Mouse (Mus musculus) thymus, postnatal 25 days (tissue): ENCODE measurements at regions not wholly inside any gene's neighbourhood (a gene's known extent, or its start where the extent isn't known, plus 50 kb on each side); places are given as distances from the start of the nearest gene placed in this dataset.

Source experiments
- DNase-seq: peaks from one replicate; pipeline ENCODE4 v3.0.0; 2022

DNA sequence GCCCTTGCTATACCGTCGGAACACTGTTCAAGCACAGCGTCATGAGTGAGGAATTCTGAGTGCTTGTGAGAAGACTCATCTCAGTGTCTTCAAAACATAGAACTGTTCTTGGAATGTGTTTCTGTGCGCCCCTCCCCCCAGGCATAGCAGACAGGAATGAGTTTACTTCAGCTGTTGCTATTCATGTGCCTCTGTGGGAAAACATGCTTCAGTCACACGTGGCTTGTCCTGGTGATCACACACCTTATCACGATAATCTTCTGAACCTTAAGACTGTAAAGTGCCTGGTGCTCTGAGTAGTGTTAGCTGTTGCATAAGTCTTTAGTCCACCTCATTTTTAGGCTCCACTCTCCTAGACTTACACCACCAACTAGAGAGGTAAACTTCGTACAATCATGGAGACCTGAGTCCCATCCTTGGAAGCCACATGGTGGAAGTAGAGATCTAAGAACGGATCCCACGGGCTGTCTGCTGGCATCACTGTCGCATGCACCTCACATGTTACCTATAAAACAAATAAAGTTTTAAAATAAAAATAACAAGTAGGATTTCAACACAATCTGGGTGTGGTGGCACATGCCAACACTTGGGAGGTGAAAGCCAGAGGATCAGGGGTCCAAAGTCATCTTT is 1143.8 kb downstream of the 4930447A16Rik start:
- DNase-seq: no peak

DNA sequence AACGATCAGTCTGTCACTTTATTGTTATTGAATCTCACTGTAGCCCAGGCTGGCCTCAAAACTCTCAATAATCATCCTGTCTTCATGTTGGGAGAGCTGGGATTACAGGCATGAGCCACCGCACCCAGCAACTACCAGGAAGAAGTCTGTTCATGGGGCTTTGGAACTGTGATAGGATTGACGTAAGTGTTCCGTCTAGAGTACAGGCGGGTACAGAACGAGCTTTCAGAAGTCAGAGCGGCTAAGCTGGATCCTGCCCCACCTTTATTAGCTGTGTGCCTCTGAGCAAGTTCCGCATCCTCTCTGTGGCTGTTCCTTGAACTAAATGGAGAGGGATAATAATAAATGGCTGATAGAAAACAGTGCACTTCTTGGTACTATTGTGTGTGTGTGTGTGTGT is 1144.8 kb downstream of the 4930447A16Rik start:
- DNase-seq: no peak

DNA sequence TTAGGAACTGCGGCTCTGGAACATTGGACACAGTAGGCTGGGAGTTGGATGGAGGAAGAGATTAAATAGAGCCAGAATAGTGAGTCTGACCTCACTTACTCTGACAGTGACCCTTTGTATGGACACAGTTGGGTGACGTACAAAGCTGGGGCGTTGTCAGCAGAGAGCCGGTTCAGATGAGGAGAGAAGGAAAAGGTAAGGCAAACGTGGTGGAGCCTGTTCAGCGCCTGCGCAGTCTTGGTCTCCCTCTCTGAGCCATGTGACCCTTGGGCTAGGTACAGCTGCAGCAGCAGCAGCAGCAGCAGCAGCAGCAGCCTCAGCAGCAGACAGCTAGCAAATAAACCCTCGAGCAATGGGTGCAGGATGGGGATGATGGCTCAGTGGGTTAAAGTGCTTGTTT is 1145.4 kb downstream of the 4930447A16Rik start:
- no peak for DNase-seq

DNA sequence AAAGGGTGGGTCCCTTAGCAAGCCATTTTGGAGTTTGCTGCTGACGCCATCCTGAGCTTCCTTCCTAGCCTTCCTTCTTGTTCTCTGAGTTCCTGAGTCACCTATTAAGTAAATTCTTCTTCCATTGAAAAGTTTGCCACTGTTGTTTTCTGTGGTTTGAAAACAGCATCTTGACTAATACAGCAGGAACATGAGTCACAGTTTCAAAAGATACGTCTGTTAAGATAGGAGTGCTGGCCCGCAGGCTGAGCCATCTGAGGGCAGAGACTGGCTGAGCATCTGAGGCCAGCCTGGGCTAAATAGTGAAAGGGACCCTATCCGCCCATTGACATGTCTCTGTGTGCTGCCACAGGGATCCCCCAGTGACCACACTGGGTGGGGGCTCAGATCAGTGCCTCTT is 1147.3 kb downstream of the 4930447A16Rik start:
- DNase-seq: no peak

DNA sequence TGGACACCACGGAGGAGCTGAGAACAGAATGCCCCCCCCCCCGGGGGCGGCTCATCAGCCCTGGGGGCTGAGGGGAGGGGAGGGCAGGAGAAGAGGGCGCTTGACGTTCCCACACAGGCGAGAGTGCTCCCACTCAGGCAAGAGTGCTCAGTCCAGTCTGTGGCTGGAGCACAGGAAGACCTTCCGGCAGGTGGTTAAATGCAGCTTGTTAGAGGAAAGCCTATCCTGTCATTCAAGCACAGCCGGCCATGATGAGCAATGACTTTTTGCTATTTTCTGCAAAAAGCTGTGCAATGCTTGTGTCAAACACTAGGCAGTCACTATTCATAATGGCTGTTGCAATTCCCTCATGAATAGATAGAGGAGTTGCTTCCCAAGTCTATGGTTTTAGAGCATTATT is 1149.1 kb downstream of the 4930447A16Rik start:
- no peak for DNase-seq

DNA sequence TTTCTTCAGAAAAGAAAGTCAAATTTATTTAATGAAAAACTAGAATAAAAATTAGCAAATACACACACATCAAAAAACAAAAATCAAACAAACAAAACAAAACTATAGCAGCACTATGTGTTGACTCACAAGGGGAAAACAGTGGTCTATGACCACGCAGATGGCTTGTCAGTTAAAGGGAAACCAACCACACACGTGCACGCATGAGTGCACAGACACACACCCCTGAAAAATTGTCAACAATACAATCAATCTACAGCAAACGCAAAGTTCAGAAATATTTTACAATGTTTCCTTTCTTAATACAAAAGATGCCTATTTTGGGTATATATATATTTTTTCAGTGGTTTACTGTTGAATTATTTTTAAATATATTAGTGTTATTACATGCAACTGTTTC is 1149.9 kb downstream of the 4930447A16Rik start:
- no peak for DNase-seq

DNA sequence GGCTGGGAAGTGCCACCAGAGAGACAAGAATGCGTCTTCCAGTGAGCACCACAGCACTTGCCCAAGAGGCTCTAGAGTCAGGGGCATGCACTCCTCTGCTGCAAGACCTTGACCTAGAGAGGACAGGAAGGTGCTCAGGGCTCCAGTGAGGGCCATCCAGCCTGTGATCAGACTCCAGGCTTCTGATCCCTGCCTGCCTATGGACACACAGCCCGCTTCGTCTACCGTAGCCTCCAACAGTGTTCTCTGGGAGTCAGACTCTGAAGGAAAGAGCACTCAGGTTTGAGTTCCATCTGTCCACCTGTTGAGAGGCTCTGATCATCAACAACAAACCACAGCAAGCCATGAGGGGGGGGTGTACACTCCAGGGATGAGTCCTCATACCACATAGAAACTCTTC is 1152.3 kb downstream of the 4930447A16Rik start:
- no peak for DNase-seq

DNA sequence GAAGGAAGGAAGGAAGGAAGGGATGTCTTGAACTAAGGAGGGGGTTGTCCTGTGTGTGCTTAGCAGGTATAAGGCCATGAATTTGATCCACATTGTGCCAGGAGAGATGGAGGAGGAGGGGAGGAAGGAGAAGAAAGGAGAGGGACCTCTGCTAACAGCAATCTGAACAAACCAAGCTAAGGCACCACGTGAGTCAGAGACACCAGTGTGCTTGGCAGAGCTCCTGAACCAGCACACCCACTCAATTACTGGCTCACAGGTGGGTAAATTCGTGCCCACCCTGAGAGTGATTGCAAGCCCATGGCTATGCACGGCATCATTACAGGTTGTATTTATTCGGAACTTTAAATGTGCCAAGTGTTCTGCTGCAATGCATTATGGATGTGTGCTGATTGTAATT is 1154.1 kb downstream of the 4930447A16Rik start:
- DNase-seq: no peak

DNA sequence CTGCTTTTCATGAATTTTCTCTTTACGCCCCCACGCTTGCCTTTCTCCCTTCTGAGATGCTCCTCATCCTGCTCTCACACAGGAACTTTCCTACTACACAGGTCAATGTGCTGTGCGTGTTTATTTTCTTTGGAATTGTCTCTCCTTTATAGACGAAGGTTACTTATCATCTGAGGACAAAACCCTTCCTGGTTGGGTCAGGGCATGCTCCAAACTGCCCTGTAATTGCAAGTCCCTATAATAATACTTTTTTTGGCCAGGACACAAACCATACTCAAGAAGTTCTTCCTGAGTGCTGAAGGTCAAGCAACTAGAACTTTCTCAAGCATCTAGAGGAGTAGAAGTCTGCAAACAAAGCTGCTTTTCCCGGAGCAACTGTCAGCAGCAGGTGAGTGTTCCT is 1158.1 kb downstream of the 4930447A16Rik start:
- no peak for DNase-seq

DNA sequence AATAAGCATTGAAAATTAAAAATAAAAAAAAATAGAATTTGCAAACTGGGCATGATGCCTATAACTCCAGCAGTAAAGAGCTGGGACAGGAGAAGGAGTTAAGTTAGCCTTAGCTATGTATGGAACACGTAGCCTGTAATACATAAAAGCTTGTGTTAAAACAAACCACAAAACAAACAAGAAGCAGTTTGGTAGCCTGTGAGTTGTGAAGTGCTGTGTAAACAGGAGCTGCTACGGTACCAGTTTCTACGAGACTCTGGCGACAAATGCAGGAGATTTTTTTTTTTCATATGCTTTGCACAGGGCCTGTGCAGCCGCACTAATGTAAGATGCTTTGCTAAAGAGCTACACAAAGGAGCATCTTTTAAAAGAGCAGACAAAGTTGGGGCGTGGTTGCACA is 1159.1 kb downstream of the 4930447A16Rik start:
- DNase-seq: no peak

DNA sequence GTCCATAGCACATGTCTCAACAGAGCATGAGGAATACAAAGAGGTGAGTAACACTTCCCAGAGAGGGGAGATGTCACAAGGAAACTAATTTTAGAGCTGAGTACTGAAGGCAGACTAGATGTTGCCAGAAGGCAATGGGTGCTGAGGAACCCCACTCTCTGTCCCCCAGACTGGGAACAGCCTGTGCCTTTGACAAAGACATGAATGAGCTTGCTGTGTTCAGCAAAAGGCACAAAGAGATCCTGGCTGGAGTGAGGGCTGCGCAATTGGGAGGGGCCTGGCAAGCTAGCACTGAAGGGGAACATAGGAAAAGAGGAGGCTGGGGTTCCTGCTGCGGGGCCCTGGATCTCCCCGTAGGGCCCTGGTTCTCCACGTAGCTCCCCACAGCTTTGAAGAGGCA is 1160.3 kb downstream of the 4930447A16Rik start:
- DNase-seq: no peak

DNA sequence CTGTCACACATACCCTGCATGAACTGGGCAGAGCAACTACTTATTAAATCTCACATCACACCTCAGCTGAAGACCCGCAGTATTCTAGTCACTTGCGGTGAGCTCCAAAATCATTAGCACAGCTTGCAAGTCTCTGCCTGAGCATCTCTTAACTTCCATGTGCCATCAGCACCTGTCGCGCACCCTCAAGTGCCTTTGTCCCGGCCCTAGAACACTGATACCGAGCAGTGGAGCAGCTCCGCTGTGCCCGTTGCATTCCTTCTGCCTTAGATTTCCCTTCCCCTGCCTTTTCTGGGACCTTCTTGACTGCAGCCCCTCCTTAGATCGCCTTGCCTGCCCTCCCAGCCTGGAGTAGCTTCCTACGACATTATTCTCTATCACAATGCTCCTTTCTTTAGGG is 1161.2 kb downstream of the 4930447A16Rik start:
- no peak for DNase-seq

DNA sequence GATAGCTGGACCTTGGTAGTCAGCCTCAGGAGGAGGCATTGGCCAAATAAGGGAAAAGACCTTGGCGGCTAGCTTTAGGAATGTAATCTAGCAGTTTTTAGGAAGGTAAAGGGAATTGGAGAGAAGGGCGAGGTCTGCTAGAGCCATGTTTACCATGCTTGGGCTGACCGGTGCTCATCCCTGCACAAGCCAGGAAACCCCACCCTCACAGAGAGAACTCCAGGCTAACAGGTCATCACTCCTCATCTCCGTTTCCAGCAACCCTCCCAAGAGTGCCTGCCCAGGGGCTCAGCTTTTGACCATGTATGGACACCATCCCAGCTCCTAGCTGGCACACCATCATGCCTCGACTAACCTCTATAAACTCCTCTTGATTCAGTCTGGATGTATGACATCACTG is 1162.9 kb downstream of the 4930447A16Rik start:
- no peak for DNase-seq

DNA sequence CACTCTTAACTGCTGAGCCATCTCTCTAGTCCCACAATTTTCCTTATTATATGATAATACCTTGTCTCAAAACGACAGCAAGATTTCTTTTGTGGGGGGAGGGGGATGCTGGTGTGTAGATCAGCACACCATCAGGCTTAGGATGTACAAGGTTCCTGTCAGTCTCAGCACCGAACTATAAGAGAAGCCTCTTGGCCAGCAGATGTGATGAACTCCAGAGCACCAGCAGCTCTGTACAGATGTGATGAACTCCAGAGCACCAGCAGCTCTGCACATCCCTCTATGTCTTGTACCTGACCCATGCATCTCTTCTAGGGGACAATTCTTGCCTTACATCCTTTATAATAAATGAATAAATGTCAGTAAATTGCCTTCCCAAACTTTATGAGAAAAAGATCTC is 1163.7 kb downstream of the 4930447A16Rik start:
- no peak for DNase-seq

DNA sequence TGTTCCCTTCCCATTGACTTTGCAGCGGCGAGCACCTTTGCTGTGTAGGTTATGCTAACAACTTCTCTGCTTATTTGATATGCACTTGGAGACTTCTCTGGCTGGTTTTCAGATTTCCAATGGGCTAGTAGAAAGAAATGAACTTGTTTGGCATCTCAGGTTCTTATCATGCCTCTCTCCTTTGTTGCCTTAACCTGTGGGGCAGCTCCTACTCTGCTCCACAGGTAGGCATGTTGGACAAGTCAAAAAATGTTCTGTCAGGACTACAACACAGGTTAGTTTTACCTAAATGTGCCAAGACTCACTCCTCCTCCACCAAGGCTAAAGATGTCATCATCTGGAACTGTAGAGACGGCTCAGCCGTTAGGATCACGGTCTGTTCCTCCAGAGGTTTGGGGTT is 1164.3 kb downstream of the 4930447A16Rik start:
- no peak for DNase-seq

DNA sequence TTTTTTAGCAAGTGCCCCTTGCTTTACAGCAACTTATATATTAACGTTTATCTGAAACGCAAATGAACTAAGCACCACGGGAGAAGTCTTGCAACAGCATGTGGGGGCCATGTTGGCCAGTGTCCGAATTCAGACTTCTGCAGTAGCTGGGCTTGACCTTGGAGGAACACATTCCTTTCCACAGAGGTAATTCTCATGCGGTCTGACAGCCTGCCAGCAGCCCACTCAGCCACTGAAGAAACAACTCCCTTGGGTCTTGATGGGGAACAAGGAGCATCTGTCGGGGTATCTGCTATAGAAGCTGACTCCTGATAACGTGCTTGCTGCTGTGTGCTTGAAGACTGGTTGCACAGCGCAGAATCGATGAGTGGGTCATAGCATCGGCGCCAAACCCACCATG is 1168.7 kb downstream of the 4930447A16Rik start:
- DNase-seq: no peak

DNA sequence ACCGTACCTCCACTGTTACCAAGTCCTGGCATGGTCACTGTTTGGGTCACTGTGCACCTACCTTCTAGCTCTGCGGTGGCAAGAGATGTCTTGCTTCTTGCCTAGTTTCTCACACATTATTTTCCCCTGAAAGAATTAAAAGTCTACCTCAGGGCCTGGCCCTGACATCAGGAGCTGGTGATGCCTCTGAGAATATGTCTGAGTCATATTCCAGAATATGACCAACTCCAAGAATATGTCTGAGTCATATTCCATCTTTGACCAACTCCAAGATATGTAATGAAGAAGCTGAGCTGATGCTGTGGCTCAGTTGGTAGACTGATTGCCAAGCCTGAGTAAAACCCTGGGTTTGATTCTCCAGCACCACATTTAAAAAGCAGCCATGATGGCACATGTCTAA is 1169.4 kb downstream of the 4930447A16Rik start:
- no peak for DNase-seq

DNA sequence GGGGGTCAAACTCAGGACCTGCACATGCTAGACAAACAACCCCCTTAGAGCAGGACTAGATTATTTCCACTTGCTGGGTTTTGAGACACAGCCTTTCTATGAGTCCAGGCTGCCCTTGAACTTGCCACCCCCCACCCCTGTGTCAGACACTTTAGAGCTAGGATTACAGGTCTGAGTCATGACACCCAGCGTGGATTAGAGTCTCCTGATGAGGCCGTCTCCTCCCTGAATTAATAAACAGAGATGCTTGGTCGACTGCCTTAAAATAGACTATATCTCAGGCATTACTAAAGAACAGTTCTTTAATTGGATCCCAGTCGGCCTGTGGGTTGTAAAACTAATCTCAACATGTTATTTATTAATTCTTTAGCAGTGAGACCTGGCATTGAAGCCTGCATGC is 1170.5 kb downstream of the 4930447A16Rik start:
- no peak for DNase-seq

DNA sequence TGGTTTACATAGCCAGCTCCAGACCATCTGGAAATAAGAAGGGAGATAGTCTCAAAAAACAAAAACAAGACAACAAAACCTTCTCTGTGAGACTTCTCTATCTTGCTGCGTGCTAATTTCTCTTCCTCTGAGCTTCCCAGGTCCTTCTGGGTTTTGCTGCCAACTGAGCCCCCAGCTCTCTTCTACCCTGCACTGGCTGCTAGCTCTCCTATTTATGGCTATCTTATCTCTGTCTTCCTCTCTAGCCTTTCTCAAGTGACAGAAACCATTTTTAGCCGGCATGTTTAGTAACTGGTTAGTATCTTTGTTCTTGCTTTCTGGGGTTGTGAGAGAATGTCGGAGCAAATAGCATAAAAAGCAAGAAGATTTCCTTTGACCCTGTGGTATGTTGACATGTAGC is 1172.1 kb downstream of the 4930447A16Rik start:
- DNase-seq: no peak

DNA sequence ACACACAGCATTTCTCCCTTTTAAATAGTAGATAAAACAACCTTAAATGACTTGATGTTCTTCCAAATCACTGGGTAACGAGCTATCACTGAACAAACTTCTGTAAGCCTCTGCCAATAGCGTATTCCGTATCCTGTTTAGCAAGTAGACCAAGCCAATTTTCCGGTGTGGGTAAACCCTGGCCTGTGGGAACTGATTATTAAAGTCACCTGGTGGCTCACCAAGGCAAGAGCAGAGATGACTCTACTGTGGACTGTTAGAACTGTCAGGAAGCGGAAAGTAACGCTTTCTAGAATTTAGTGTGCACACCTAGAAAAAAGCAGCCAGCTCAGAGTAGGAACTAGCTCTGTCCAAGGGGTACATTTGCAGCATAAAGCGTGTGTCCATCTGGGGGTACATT is 1176.1 kb downstream of the 4930447A16Rik start:
- DNase-seq: peak; percentile 37

DNA sequence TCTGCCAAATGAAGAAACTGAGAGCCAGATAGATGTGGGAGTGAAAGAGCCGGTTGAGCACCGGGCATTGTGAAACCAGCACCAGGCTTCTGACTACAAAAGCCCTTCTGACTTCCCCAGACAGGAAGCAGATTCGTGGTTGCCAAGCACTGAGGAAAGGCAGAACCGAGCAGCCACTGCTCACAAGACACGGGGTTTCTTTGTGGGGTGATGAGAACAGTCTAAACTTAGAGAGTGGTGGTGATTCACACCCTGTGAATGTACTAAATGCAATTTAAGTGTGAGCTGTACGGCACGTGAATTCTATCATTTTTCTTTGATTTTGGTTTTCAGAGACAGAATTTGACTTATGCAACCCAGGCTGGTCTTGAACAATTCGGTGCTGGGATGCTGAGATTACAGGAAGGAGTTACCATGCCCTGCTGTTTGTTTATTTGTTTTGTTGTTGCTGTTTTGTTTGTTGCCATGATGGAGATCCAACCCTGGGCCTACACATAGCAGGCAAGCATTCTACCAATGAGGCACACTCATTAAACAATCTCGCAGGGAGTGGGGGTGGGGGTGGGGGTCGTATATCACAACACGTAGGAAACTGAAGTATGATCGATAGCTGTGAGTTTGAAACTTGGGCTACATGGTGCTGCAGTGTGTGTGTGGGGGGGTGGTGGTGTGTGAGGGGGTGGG is 1177.0 kb downstream of the 4930447A16Rik start:
- DNase-seq: peak; percentile 72

DNA sequence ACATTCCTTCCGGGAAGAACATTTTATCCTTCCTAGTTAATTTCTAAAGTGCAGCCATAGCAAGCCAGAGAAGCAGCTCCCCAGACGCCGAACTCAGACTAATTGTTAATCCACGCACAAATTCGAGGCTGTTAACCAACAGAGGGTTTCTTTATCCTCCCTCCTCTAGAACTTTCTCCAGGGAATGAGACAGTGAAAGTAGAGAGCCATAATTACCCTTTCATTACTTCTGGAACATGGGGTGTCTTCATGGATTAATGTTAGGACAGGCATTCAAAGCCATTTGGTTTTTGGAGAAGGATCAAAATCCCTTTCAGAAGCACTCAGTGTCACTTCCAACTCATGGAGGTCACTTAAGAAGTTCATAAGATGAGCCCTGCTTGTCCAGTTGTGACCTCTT is 1178.6 kb downstream of the 4930447A16Rik start:
- DNase-seq: no peak

DNA sequence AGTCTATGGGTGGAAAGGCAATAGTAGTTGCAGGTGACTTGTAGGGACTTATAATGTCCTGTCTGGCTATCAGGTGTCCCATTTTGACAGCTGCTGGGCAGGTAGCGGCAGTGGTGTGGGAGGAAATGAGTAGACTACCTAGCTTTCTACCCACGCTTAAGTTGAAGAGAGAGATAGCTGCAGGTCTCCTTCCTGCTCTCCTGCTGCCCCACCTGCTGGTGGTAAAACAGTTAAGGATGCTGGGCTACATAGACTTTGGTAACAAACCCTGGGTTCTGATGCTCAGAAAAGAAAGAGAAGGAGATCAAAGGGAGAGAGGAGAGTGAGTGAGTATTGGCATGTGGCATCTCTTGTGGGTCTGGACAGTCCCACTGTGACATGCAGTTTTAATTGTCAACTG is 1182.0 kb downstream of the 4930447A16Rik start:
- DNase-seq: peak; percentile 78

DNA sequence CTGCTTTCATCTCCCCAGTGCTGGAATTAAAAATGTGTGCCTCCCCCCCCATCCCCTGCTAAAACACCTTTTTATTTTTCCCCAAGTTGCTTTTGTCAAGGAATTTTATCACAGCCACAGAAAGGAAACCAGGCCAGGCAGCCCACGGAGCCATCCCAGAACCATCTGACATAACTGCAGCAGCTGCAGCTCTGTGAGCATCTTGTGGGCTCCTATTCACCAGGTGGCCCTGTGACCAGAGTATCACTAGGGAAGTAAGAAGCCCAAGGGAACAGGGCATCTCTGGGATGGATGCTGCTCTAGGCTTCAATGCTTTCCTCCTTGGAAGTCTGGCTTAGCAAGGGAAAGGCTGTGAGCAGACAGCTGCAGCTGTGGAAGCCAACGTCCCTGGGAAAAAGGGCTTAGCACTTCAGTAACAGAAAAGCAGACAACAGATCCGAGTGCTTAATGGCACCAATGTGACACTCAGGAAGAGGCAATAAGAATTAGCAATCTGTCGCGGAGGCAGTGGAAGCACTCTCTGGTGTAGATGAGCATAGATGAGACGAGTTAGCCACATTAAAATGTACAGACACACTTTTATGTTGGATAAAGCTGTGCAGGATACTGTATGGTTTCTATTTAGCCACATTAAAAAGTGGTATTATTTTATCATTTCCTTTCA is 1183.0 kb downstream of the 4930447A16Rik start:
- no peak for DNase-seq

DNA sequence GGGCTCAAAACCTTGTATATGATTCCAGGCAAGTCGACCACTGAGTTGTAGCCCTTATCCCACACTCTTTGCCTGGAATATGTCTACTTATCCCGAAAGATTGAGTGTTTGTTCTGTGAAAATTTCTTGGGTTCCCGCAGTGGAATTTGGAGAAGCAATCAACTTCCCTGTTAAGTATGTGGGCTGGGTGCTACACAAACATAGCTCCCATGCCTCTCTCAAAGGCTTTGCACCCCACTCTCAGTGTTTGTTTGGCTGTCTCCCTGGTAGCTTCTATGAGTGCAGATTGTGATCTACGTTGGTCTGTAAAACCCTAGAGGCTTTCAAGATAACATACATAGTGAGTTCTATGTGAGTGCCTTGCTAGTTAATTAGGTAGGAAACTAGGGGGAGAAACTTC is 1184.2 kb downstream of the 4930447A16Rik start:
- DNase-seq: no peak
